ENCODE assay signal across 7 mouse cellular contexts in genomic region chr1:172312768-172313561, GRCm38 (mm10). TPM values are rescaled to one million over a fixed set of nuclear protein-coding genes. Genes with fewer than 3 reads are reported as not detected.
A peak's percentile ranks its signal among the peaks of the same experiment; 100 is the strongest.
DNase-seq lines count a peak whose midpoint lies in the region; ATAC-seq lines count a peak whose summit lies in the region.

No protein-coding gene starts in this region.

- peak; percentile 6; the same call in 1 of the 2 replicates for ATAC-seq in lung, embryonic 15.5 days (ENCODE audit: borderline replicate concordance, extremely low read depth, low FRiP score, low TSS enrichment)
- ATAC-seq in neural tube, embryonic 12.5 days (ENCODE audit: low FRiP score, low read depth), result no peak

- H3K9me3 ChIP-seq in lung, embryonic 15.5 days, result no peaks in the 10 kb centered on the region
- H3K9me3 ChIP-seq in limb, embryonic 10.5 days (replicated peaks), result no peaks in the 10 kb centered on the region
- no peaks in the 10 kb centered on the region for H3K9me3 ChIP-seq in neural tube, embryonic 12.5 days

- no peak for DNase-seq in lung, postnatal 14 days
- DNase-seq in cerebellum, adult 8-10 months, result peak; percentile 68
- DNase-seq in frontal cortex, postnatal 10 days (ENCODE audit: low spot score in 2 of 2), result peak; percentile 55 to 75
- DNase-seq in limb, embryonic 10.5 days (ENCODE audit: low spot score), result no peak
- DNase-seq in adipocyte (ENCODE audit: low spot score), result no peak

- 11% methylated on average over 16 of the region's 16 CpGs for WGBS in lung, embryonic 15.5 days
- WGBS in limb, embryonic 10.5 days, result 24% methylated on average over 16 of the region's 16 CpGs
- 11% methylated on average over 16 of the region's 16 CpGs for WGBS in neural tube, embryonic 12.5 days

- peak overlapping the region; percentile 95 for H3K4me2 ChIP-seq in lung, embryonic 15.5 days
- peak overlapping the region; percentile 70 for H3K4me2 ChIP-seq in neural tube, embryonic 12.5 days (replicated peaks)

- 0 out of 2 replicates have a peak, but pooled peaks cover under 1% of the 10 kb centered on the region for H3K36me3 ChIP-seq in lung, embryonic 15.5 days
- H3K36me3 ChIP-seq in limb, embryonic 10.5 days, result peaks cover 18% of the 10 kb centered on the region
- peaks cover 17% of the 10 kb centered on the region for H3K36me3 ChIP-seq in neural tube, embryonic 12.5 days

- peak overlapping the region; percentile 63 for H3K4me3 ChIP-seq in lung, embryonic 15.5 days
- peak overlapping the region; percentile 77 for H3K4me3 ChIP-seq in limb, embryonic 10.5 days
- H3K4me3 ChIP-seq in neural tube, embryonic 12.5 days, result peak overlapping the region; percentile 82

- H3K27ac ChIP-seq in lung, embryonic 15.5 days, result no peak overlapping the region
- peak overlapping the region; percentile 91 for H3K27ac ChIP-seq in limb, embryonic 10.5 days
- no peak overlapping the region; the same call in 1 of the 2 replicates for H3K27ac ChIP-seq in neural tube, embryonic 12.5 days

- peak overlapping the region; percentile 65 for H3K9ac ChIP-seq in lung, embryonic 15.5 days
- H3K9ac ChIP-seq in neural tube, embryonic 12.5 days, result peak overlapping the region; percentile 82

- H3K27me3 ChIP-seq in lung, embryonic 15.5 days, result no peaks in the 10 kb centered on the region
- 0 out of 2 replicates have a peak, but pooled peaks cover 6% of the 10 kb centered on the region for H3K27me3 ChIP-seq in limb, embryonic 10.5 days (ENCODE audit: low read depth, poor library complexity, severe bottlenecking)
- H3K27me3 ChIP-seq in neural tube, embryonic 12.5 days (replicated peaks), result no peaks in the 10 kb centered on the region

- H3K4me1 ChIP-seq in lung, embryonic 15.5 days, result peaks cover 38% of the 10 kb centered on the region
- H3K4me1 ChIP-seq in limb, embryonic 10.5 days, result peaks cover 74% of the 10 kb centered on the region
- peaks cover 75% of the 10 kb centered on the region for H3K4me1 ChIP-seq in neural tube, embryonic 12.5 days

RNA-seq across cellular contexts. Expression of gene Atp1a2, which starts 15.1 kb away (rescaled TPM):
- 5.7 and 6.2 TPM in 2 replicates for polyA plus RNA-seq in lung, embryonic 15.5 days (2015; fragmentation: Nextera tagmentation; extraction: Ambion mirVana)
- 0.62 and 3.2 TPM in 2 replicates for polyA plus RNA-seq in limb, embryonic 10.5 days (2016; fragmentation: Nextera tagmentation; extraction: Ambion mirVana)
- polyA plus RNA-seq in neural tube, embryonic 12.5 days (2016; fragmentation: Nextera tagmentation; extraction: Ambion mirVana), result 14.5 and 14.9 TPM in 2 replicates

RNA-seq across cellular contexts. Expression of gene Kcnj9, which starts 16.2 kb away (rescaled TPM):
- polyA plus RNA-seq in lung, embryonic 15.5 days (2015; fragmentation: Nextera tagmentation; extraction: Ambion mirVana), result 0.04 TPM in 1 of 2 replicates, not detected in the other
- polyA plus RNA-seq in limb, embryonic 10.5 days (2016; fragmentation: Nextera tagmentation; extraction: Ambion mirVana), result 0.10 TPM in 1 of 2 replicates, not detected in the other
- 1.4 and 1.6 TPM in 2 replicates for polyA plus RNA-seq in neural tube, embryonic 12.5 days (2016; fragmentation: Nextera tagmentation; extraction: Ambion mirVana)

RNA-seq across cellular contexts. Expression of gene Kcnj10, which starts 28.0 kb away (rescaled TPM):
- 0.15 and 0.21 TPM in 2 replicates for polyA plus RNA-seq in lung, embryonic 15.5 days (2015; fragmentation: Nextera tagmentation; extraction: Ambion mirVana)
- polyA plus RNA-seq in limb, embryonic 10.5 days (2016; fragmentation: Nextera tagmentation; extraction: Ambion mirVana), result 0.05 TPM in 2 replicates
- 0.96 and 1.3 TPM in 2 replicates for polyA plus RNA-seq in neural tube, embryonic 12.5 days (2016; fragmentation: Nextera tagmentation; extraction: Ambion mirVana)

RNA-seq across cellular contexts. Expression of gene Igsf8, which starts 51.5 kb away (rescaled TPM):
- polyA plus RNA-seq in lung, embryonic 15.5 days (2015; fragmentation: Nextera tagmentation; extraction: Ambion mirVana), result 46.2 and 49.4 TPM in 2 replicates
- polyA plus RNA-seq in limb, embryonic 10.5 days (2016; fragmentation: Nextera tagmentation; extraction: Ambion mirVana), result 30.0 and 40.8 TPM in 2 replicates
- 165 and 171 TPM in 2 replicates for polyA plus RNA-seq in neural tube, embryonic 12.5 days (2016; fragmentation: Nextera tagmentation; extraction: Ambion mirVana)

RNA-seq across cellular contexts. Expression of gene Atp1a4, which starts 54.8 kb away (rescaled TPM):
- polyA plus RNA-seq in lung, embryonic 15.5 days (2015; fragmentation: Nextera tagmentation; extraction: Ambion mirVana), result not detected in 2 replicates
- not detected in 2 replicates for polyA plus RNA-seq in limb, embryonic 10.5 days (2016; fragmentation: Nextera tagmentation; extraction: Ambion mirVana)
- not detected in 2 replicates for polyA plus RNA-seq in neural tube, embryonic 12.5 days (2016; fragmentation: Nextera tagmentation; extraction: Ambion mirVana)

Comparison
In these comparisons a context has a peak if more than half of its experiments do, and no peak if none do; other contexts are left out.
1. DNase-seq: peak in cerebellum, adult 8-10 months (single experiment) and frontal cortex, postnatal 10 days (2 of 2); none in lung, postnatal 14 days (single experiment), limb, embryonic 10.5 days (single experiment) and adipocyte (single experiment).
2. Peak in every context shown above with its lines, with median percentiles within 50 percentile points of each other: H3K4me3 ChIP-seq.